Mouse (Mus musculus): ENCODE measurements around the gene St6gal2. TPM values are rescaled to one million over a fixed set of nuclear protein-coding genes. Genes with fewer than 3 reads are reported as not detected.

The St6gal2 gene
- not detected in 2 replicates for total RNA-seq (2017)

DNA sequence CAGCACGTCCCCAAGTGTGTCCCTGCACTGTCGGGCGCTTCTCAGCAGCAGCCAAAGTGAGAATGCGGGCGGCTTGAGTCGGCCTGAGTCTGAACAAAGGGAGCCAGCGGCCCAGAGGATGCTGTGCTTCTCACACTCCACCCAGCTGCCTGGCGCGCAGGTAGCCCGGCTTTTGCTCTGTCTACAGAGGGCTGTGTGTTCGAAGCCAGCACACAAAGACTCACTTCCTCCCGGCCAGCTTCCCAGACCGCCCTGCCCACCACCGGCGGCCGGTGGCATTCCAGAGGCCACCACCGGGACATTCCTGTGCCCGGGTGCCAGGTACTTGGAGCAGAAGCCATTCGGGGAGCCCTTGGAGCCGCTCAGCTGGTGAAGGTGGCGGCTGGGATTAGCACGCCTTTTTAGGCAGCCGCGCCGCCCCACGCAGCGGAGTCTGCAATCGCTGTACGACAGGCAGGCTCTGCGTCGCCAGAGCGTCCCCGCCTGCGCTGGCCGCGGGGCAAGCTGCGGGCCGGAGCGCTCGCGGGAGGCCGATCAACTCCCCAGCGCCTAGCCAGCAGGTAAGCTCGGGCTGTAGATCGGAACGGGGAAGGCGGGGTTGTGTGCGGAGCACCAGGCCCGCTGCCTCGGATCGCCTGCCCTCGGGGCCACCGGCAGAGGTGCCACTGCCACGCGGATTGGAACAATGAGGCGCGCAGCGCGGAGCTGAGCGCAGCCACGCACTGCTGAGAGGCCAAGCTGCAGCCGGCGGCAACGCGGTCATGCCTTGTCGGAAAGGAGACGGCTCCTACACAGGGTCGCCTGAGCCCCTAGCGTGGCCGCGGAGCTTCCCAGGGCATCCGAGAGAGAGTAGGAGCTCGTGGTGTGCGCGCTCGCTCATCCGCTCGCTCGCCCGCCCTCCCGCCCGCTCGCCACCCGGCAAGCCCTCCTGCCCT is at the start of gene St6gal2:
TSS of gene St6gal2 (plus strand) at position 133 of the 935 bp plus-strand sequence.
- ATAC-seq (ENCODE audit: extremely low read depth, insufficient number of reproducible peaks, low FRiP score, poor library complexity, severe bottlenecking) = no peak

DNA sequence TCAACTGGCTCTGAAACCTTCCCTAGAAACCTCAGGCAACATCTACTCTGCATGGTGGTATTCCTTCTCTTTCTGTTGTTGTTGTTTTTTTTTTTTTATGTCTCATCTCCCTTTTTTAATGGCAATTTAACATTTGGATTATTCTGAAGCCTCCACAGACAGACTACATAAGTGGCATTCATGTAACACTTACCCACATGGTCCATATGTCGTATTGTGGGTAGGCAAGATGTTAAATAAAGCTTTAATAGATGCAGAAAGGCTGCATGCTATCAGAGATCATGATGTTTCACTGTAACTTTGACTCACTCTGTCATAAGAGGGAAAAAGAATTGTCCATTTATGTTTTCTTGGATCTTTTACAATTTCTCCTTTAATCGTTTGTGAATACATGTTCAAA is 39.1 kb upstream of the St6gal2 start:
- no peak for ATAC-seq (ENCODE audit: extremely low read depth, insufficient number of reproducible peaks, low FRiP score, poor library complexity, severe bottlenecking)

DNA sequence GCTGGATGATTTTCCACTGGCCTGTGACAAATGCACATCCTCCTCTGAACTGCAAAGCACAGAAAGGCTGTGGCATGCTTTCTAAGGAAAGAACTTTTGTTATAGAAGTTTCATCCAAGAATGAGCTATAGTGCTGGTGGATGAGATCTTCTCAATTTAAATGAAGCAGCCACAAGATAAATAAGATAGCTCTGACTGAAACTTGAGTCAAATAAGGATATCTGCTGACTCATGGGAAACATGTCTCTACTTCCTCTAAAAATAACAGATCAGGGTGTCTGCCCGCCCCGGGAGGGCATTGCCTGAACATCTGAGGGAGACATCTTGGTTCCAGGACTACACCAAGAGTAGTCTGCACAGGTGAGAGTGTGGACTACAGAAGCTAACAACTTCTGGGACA is 28.7 kb upstream of the St6gal2 start:
- no peak for ATAC-seq (ENCODE audit: extremely low read depth, insufficient number of reproducible peaks, low FRiP score, poor library complexity, severe bottlenecking)

DNA sequence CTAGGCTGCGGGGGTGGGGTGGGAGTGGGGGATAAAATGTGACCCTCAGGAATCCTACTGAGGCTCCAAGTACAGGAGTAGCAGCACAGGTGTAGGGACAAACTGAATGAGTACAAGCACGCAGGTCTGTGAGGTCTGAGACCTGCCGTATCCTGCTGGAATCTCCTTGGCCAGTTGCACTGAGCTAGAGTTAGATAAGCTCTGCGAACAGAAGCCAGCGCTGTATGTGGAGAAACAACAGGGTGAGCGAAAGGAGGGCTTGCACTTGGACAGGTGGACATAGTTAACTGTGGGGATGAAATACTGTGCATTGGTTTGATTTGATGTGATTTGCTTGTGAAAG is 974 bp downstream of the St6gal2 start:
- no peak for ATAC-seq (ENCODE audit: extremely low read depth, insufficient number of reproducible peaks, low FRiP score, poor library complexity, severe bottlenecking)

DNA sequence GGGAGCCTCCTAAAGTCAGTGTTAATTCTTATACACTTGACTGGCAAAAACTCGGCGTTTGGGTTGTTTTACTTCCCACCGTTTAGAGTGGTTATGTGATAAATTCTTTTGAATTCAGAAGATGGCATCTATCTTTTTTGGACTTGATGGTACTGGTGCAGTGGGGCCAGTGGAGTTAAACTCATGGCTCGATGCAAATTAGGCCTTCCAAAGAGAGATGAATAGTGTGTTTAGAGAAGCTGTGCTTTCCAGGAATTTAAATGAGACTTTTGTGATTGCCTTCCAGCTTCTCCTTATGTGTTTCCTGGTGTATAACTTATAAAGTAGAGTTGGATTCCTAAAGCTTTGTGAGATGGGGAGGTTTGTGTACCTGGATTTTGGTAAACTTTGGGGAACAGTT is 1.5 kb downstream of the St6gal2 start:
- ATAC-seq (ENCODE audit: extremely low read depth, insufficient number of reproducible peaks, low FRiP score, poor library complexity, severe bottlenecking) = no peak

DNA sequence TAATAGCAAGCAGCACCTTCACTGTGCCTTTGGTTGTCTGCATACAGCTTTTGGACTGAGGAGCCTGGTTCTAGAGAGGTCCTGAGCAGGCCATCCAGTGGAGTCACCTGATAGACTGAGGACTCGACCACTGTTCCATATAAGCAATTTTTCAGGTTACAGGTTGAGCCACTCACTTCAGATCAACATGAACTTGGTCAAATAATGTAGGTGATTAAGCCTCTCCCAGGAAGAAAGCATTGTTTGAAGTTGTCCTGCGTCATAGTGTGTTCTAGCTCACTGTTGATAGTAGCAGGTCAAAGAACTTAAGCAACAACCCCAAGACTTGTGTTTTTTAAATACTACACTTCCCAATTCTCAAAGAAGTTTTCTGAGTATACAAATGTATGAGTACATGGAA is 5.8 kb downstream of the St6gal2 start:
- ATAC-seq (ENCODE audit: extremely low read depth, insufficient number of reproducible peaks, low FRiP score, poor library complexity, severe bottlenecking) = no peak

DNA sequence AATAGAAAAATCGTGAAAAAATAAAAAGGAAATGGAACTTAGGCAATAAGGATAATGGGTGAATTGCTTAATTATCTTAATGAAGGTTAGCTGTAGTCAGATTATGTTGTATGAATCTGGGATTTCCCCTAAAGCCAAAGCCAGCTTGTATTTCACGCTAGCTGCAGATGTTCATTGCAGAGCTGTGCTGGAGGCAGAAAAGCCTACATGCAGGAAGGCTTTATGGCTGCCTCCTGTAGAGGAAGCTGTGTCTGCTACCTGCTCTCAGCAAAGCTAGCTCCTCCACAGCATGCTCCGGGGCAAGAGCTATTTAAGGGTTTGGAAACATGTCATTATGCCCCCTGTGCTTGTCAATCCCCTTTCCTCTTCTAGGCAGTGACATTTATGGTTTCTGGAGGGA is 9.3 kb downstream of the St6gal2 start:
- ATAC-seq (ENCODE audit: extremely low read depth, insufficient number of reproducible peaks, low FRiP score, poor library complexity, severe bottlenecking) = no peak

DNA sequence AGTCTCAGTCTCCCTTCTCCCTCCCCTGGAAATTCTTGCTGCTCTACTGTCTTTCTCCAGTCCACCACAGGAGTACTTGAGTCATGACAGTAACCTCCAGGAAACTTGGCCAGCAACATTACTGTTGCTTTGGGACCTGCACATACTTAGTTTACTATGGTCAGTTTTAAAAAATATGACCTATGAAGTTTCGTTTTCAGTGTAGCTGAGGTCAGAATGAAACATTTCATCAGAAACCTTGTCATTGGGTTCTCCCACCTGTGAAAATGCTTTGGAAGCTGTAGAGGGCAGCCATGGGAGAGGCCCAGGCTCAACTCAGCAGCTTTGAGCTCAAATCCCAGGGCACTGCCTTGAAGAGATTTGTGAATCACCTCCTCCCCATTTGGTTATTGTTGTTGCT is 15.0 kb downstream of the St6gal2 start:
- no peak for ATAC-seq (ENCODE audit: extremely low read depth, insufficient number of reproducible peaks, low FRiP score, poor library complexity, severe bottlenecking)

DNA sequence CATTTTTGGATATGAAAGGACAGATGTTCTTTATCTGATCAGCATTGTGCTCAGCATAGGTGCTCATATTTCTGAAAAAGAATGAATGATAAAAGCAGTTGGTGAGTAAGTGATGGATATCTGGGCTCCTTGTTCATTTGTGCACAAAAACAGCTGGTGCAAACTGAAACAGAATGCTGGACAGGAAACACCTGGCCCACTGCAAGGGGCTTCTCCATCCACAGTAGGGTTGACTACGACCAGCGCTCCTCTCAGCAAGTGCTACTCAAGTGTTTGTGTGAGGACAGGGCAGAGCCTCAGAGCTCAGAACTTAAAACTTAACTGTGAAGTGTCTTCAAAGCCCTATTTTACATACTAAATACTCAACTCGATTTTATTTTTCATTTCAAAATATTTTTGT is 22.4 kb downstream of the St6gal2 start:
- no peak for ATAC-seq (ENCODE audit: extremely low read depth, insufficient number of reproducible peaks, low FRiP score, poor library complexity, severe bottlenecking)

DNA sequence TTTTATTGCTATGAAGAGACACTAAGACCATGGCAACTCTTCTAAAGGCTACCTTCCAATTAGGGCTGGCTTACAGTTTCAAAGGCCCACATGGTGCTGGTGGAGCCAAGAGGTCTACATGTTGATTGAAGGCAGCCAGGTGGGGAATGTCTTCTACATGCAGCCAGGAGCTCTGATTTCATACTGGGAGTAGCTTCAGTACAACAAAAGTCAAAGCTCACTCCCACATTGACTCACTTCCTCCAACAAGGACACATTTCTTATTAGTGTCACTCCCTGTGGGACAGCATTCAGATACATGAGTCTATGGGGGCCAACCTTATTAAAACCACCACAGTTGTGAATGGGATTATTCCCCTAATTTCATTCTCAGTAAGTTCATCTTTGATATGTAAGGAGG is 23.8 kb downstream of the St6gal2 start:
- ATAC-seq (ENCODE audit: extremely low read depth, insufficient number of reproducible peaks, low FRiP score, poor library complexity, severe bottlenecking) = no peak

DNA sequence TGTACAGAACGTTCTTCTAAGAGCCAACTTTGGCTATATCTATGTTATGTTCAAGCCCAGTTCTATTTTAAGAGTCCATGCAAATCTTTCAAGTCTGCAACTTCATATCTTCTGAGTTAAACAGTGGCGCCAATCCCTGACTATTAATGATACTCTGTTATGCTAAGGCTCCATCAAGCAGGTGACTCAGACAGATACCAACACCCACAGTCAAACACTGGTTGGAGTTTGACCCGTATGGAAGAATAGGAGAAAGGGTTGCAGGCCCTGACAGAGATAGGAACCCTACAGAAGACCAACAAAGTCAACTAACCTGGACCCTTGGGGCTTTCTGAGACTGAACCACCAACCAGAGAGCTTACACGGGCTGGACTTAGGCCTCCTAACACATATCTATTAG is 30.8 kb downstream of the St6gal2 start:
- no peak for ATAC-seq (ENCODE audit: extremely low read depth, insufficient number of reproducible peaks, low FRiP score, poor library complexity, severe bottlenecking)

DNA sequence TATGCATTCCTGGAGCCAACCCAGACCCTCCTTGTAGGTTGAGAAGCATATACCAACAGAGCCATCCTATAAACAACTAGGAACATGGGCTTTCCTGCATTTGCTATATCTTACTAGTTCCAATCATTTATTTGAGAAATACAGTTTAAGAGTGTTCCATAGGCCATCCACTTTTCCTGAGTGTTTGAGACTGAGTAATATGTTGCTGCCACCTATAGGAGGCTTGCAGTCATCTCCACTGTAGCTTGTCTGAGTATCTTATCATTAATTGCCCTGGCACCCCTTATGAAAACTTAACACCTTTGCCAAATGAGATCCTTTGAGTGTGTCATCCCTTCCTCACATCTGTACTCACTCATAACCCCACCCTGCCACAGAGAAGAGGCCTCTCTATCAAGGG is 32.2 kb downstream of the St6gal2 start:
- ATAC-seq (ENCODE audit: extremely low read depth, insufficient number of reproducible peaks, low FRiP score, poor library complexity, severe bottlenecking) = no peak

DNA sequence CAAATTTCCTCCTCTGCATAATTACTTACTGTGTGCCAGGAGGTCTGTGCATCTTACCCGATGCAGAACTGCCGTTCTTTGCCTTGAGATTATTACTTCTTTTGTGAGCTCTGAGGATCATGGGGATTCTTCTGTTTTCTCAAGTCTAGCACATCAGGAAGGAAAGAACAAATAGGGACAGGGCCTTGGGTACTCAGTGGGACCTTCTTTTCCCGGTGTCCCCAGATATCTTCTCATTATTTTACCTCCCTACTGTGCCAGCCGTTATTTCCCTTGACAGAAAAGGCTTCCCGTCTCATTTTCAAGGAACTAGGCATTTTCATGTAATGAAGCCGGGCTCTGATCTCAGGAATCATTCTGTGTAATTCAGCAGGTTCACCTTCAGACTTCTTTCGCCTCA is 34.2 kb downstream of the St6gal2 start:
- no peak for ATAC-seq (ENCODE audit: extremely low read depth, insufficient number of reproducible peaks, low FRiP score, poor library complexity, severe bottlenecking)

DNA sequence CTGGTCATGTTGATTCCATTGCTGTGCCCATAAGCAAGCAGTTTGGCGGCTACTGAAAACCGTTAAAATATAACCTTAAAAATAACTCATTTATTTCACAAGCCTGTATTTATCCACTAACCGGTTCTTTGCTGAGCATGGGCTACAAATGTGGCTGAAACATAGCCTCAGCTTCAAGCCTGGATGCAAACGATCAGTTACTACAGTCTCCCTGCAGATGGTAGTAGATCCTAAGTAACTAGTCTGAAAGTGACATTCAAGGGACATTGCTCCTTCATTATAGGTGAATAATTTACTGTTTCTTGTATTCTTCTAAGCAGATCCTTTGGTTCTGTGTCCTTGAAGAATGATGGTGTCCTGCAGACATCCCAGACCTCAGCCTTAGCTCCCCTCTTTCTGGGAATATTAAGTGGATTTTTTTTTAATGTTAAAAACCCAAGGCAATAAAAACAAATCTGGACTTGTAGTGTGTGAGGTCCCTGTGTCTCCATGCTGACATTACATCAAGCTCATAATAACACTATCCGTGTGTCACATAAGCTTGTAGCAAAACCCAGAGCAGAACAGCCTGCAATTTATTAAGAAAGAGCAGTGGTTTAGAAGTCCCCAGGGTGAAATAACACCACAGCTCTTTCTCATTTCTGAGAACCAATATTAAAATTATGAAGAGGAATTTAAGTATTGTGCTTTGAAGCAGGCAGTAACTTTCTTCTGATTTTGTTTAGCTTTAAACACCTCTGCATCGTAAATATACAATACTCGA is 39.1 kb downstream of the St6gal2 start:
- no peak for ATAC-seq (ENCODE audit: extremely low read depth, insufficient number of reproducible peaks, low FRiP score, poor library complexity, severe bottlenecking)

DNA sequence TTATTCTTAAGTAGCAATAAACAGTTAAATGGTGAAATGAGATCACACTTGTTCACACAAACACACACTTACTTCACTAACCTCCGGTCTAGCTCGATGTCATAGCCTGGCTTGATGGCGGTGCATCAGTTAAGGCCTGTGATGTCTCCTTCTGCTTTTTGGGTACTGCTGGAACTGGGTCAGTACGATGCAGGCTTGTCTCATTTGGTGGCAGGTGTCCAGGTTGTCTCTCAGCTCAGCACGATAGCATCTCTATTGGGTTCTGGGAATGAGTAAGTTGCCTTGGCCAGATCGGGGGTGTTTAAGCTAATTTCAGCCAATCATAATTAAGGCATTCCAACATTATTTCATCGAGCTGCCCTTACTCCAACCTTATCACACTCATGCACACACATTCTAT is 86.7 kb downstream of the St6gal2 start:
- no peak for ATAC-seq (ENCODE audit: extremely low read depth, insufficient number of reproducible peaks, low FRiP score, poor library complexity, severe bottlenecking)

DNA sequence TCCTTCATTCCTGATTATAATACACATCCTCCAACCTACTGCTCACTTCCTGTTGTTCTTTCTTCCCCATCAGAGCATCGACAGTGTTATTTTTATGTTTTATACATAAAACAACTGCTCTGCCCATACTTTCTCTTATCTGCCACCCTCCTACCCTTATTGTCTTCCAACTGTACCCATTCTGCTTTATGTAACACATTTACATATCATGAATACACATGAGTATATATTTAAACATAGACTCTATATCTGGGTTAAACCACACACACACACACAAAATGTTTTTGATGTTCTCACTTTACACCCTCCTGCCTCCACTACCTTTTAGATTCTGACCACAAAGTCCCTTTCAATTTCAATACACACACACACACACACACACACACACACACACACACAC is 103.3 kb downstream of the St6gal2 start:
- no peak for ATAC-seq (ENCODE audit: extremely low read depth, insufficient number of reproducible peaks, low FRiP score, poor library complexity, severe bottlenecking)

DNA sequence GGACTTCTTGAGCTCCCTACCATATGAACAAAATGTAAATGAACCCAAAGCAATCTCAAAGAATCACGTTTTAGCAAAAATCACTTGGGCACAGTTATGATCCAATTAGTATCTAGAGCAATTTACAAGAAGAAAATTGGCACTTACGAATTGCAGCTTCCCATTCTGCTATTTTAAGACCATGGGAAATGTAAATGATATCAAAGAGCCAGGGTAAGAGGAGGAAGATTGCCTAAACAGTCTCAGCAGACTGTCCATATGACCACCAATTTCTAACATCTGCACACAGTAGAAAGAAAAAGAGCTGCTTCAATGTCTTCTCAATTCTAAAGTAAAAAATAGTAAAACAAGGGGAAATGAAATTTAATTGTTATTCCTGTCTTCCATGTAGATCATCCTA is 116.6 kb downstream of the St6gal2 start:
- no peak for ATAC-seq (ENCODE audit: extremely low read depth, insufficient number of reproducible peaks, low FRiP score, poor library complexity, severe bottlenecking)

All from neutrophil, adult 5-6 weeks (primary cell).